Mouse (Mus musculus) embryo, embryonic 9.5 days (tissue): ENCODE results near the gene Pmepa1.

ENCODE experiments used
- DNase-seq: peaks from one replicate; pipeline ENCODE4 v3.0.0-alpha.2; 2017; ENCODE audit errors: extremely low spot score

The Pmepa1 gene

GRCm38 (mm10) chr2:173276859-173277258 lies 526 bp upstream of the Pmepa1 start:
- DNase-seq: no peak

GRCm38 (mm10) chr2:173275343-173276201 lies 761 bp downstream of the Pmepa1 start:
- peak; percentile 50 for DNase-seq

- no peak for DNase-seq
Measured at GRCm38 (mm10) chr2:173274428-173275342, 1.6 kb downstream of the Pmepa1 start.

- DNase-seq: no peak
Measured at GRCm38 (mm10) chr2:173273885-173274284, 2.4 kb downstream of the Pmepa1 start.

- no peak for DNase-seq
Measured at GRCm38 (mm10) chr2:173272354-173272900, 3.9 kb downstream of the Pmepa1 start.

- no peak for DNase-seq
Measured at GRCm38 (mm10) chr2:173271541-173271940, 4.8 kb downstream of the Pmepa1 start.

GRCm38 (mm10) chr2:173270601-173271248 lies 5.6 kb downstream of the Pmepa1 start:
- no peak for DNase-seq

- DNase-seq: no peak
Measured at GRCm38 (mm10) chr2:173270196-173270595, 6.1 kb downstream of the Pmepa1 start.

- DNase-seq: no peak
Measured at GRCm38 (mm10) chr2:173267562-173267961, 8.8 kb downstream of the Pmepa1 start.

GRCm38 (mm10) chr2:173266349-173267112 lies 9.8 kb downstream of the Pmepa1 start:
- no peak for DNase-seq

- no peak for DNase-seq
Measured at GRCm38 (mm10) chr2:173265468-173266265, 10.7 kb downstream of the Pmepa1 start.

- no peak for DNase-seq
Measured at GRCm38 (mm10) chr2:173264467-173265128, 11.7 kb downstream of the Pmepa1 start.

GRCm38 (mm10) chr2:173263636-173264330 lies 12.6 kb downstream of the Pmepa1 start:
- DNase-seq: no peak

GRCm38 (mm10) chr2:173261497-173261896 lies 14.8 kb downstream of the Pmepa1 start:
- no peak for DNase-seq

- DNase-seq: no peak
Measured at GRCm38 (mm10) chr2:173258459-173259091, 17.8 kb downstream of the Pmepa1 start.

- no peak for DNase-seq
Measured at GRCm38 (mm10) chr2:173257610-173258009, 18.7 kb downstream of the Pmepa1 start.

- no peak for DNase-seq
Measured at GRCm38 (mm10) chr2:173256552-173256949, 19.8 kb downstream of the Pmepa1 start.

GRCm38 (mm10) chr2:173255810-173256551 lies 20.4 kb downstream of the Pmepa1 start:
- no peak for DNase-seq
